Comparison of ENCODE assay signal across 9 mouse cellular contexts in genomic region chr2:79372486-79373200, GRCm38 (mm10).
DNase-seq lines count a peak whose midpoint lies in the region; ATAC-seq and TF ChIP-seq lines count a peak whose summit lies in the region.
"Had no signal": no experiment of that assay in that cellular context is flagged by ENCODE, and none has a peak within 500 bp of the region (broad histone marks: within the 10 kb centered on the region; RNA-seq: fewer than 3 reads in every experiment).

No protein-coding gene starts in this region.

- TF ChIP-seq EP300 in CH12.LX (IDR thresholded peaks at IDR 0.05; ENCODE audit: low read length), result no peak

- TF ChIP-seq POLR2A in CH12.LX (IDR thresholded peaks at IDR 0.05; ENCODE audit: low read depth, low read length), result no peak

- DNase-seq in hindbrain, embryonic 11.5 days (ENCODE audit: low spot score), result peak; percentile 55
- no peak for DNase-seq in hindbrain, embryonic 14.5 days (ENCODE audit: low spot score)
- DNase-seq in CH12.LX (ENCODE audit: extremely low read depth), result peak; percentile 82
- peak; percentile 18 for DNase-seq in forelimb bud, embryonic 11.5 days (ENCODE audit: low read depth, low spot score)
- no peak for DNase-seq in liver, embryonic 11.5 days (ENCODE audit: low spot score)
- peak; percentile 11 for DNase-seq in yolk sac, embryonic 10.5 days (ENCODE audit: low spot score)
- no peak for DNase-seq in left cerebral cortex, adult 11 months (ENCODE audit: low spot score)

- H3K27ac ChIP-seq in hindbrain, embryonic 11.5 days (ENCODE audit: low read depth, low read length), result no peak overlapping the region
- no peak overlapping the region for H3K27ac ChIP-seq in hindbrain, embryonic 14.5 days
- no peak overlapping the region for H3K27ac ChIP-seq in CH12.LX (ENCODE audit: insufficient read depth, low read depth)
- no peak overlapping the region for H3K27ac ChIP-seq in liver, embryonic 11.5 days (ENCODE audit: low read depth, low read length)
- H3K27ac ChIP-seq: limb, embryonic 15.5 days had no signal

- H3K36me3 ChIP-seq in hindbrain, embryonic 11.5 days (ENCODE audit: control insufficient read depth, insufficient read depth, low read length), result no peaks in the 10 kb centered on the region
- H3K36me3 ChIP-seq in hindbrain, embryonic 14.5 days (replicated peaks; ENCODE audit: control insufficient read depth, insufficient read depth), result no peaks in the 10 kb centered on the region
- peaks cover 11 to 15% of the 10 kb centered on the region in 2 experiments for H3K36me3 ChIP-seq in CH12.LX (replicated peaks in 1 of 2; ENCODE audit: control insufficient read depth in 1 of 2, insufficient read depth in 1 of 2, low read length in 1 of 2)
- no peaks in the 10 kb centered on the region for H3K36me3 ChIP-seq in liver, embryonic 11.5 days (ENCODE audit: control insufficient read depth, insufficient read depth, low read length)
- H3K36me3 ChIP-seq: limb, embryonic 15.5 days had no signal

- no peak overlapping the region for H3K9ac ChIP-seq in hindbrain, embryonic 11.5 days (ENCODE audit: low read depth, low read length)
- no peak overlapping the region for H3K9ac ChIP-seq in hindbrain, embryonic 14.5 days
- peak overlapping the region; percentile 100 for H3K9ac ChIP-seq in CH12.LX (ENCODE audit: insufficient read depth, low read depth)
- H3K9ac ChIP-seq in liver, embryonic 11.5 days (ENCODE audit: low read depth, low read length), result no peak overlapping the region
- H3K9ac ChIP-seq: limb, embryonic 15.5 days had no signal

- H3K4me1 ChIP-seq in hindbrain, embryonic 11.5 days (replicated peaks; ENCODE audit: control insufficient read depth, insufficient read depth, low read length), result no peaks in the 10 kb centered on the region
- 0 out of 2 replicates have a peak, but pooled peaks cover 3% of the 10 kb centered on the region for H3K4me1 ChIP-seq in hindbrain, embryonic 14.5 days (replicated peaks; ENCODE audit: control insufficient read depth, insufficient read depth, low read length)
- peaks cover 4 to 20% of the 10 kb centered on the region in 2 experiments; a peak in 3 of 4 replicates for H3K4me1 ChIP-seq in CH12.LX (ENCODE audit: control insufficient read depth in 1 of 2, insufficient read depth in 2 of 2)
- H3K4me1 ChIP-seq in liver, embryonic 11.5 days (replicated peaks; ENCODE audit: control insufficient read depth, insufficient read depth, low read length), result no peaks in the 10 kb centered on the region
- H3K4me1 ChIP-seq: limb, embryonic 15.5 days had no signal

- no peaks in the 10 kb centered on the region for H3K9me3 ChIP-seq in hindbrain, embryonic 11.5 days (ENCODE audit: control insufficient read depth, low read length)
- no peaks in the 10 kb centered on the region for H3K9me3 ChIP-seq in hindbrain, embryonic 14.5 days (ENCODE audit: control insufficient read depth, low read length)
- H3K9me3 ChIP-seq in CH12.LX (replicated peaks; ENCODE audit: low read length), result no peaks in the 10 kb centered on the region
- H3K9me3 ChIP-seq in liver, embryonic 11.5 days (ENCODE audit: control insufficient read depth, low read length), result no peaks in the 10 kb centered on the region
- H3K9me3 ChIP-seq: limb, embryonic 15.5 days had no signal

- no peaks in the 10 kb centered on the region for H3K27me3 ChIP-seq in hindbrain, embryonic 11.5 days (ENCODE audit: control insufficient read depth, insufficient read depth, low read length)
- H3K27me3 ChIP-seq in hindbrain, embryonic 14.5 days (ENCODE audit: control insufficient read depth, insufficient read depth, low read length), result no peaks in the 10 kb centered on the region
- H3K27me3 ChIP-seq in CH12.LX (replicated peaks), result no peaks in the 10 kb centered on the region
- no peaks in the 10 kb centered on the region for H3K27me3 ChIP-seq in liver, embryonic 11.5 days (replicated peaks; ENCODE audit: control insufficient read depth, insufficient read depth, low read length)
- H3K27me3 ChIP-seq: limb, embryonic 15.5 days had no signal

- peaks cover 5% of the 10 kb centered on the region for H3K79me2 ChIP-seq in CH12.LX (replicated peaks; ENCODE audit: control insufficient read depth, extremely low read depth, insufficient read depth, poor library complexity, severe bottlenecking)

- H3K4me3 ChIP-seq in hindbrain, embryonic 11.5 days (ENCODE audit: low read depth, low read length), result no peak overlapping the region
- H3K4me3 ChIP-seq in hindbrain, embryonic 14.5 days (replicated peaks; ENCODE audit: low read length), result no peak overlapping the region
- H3K4me3 ChIP-seq in CH12.LX (replicated peaks in 1 of 3; ENCODE audit: low read depth in 2 of 3, low read length in 2 of 3, poor library complexity in 1 of 3), result peak overlapping the region in 1 of 3 experiments; percentile 4
- H3K4me3 ChIP-seq in liver, embryonic 11.5 days (ENCODE audit: low read depth, low read length), result no peak overlapping the region
- H3K4me3 ChIP-seq: limb, embryonic 15.5 days had no signal

- ATAC-seq in hindbrain, embryonic 11.5 days (ENCODE audit: low FRiP score), result peak; percentile 69
- no peak for ATAC-seq in hindbrain, embryonic 14.5 days (ENCODE audit: low FRiP score)
- peak; percentile 84 for ATAC-seq in cerebellum, adult (ENCODE audit: insufficient number of reproducible peaks, low FRiP score, low TSS enrichment)
- ATAC-seq in liver, embryonic 11.5 days (replicated peaks; ENCODE audit: low FRiP score), result peak; percentile 54; the same call in 1 of the 2 replicates

- WGBS in hindbrain, embryonic 11.5 days, result 42% methylated on average over 6 of the region's 6 CpGs
- WGBS in hindbrain, embryonic 14.5 days, result 44% methylated on average over 6 of the region's 6 CpGs
- 47% methylated on average over 6 of the region's 6 CpGs for WGBS in liver, embryonic 11.5 days

- dilution Hi-C loops in CH12.LX (cut with MboI; ENCODE audit: extremely low pct_ligation_motif_present, extremely low pct_unique_long_range_greater_than_20kb, low sequenced_read_pairs), result no loop called here

- peak; percentile 38 to 87; a peak in 3 of 4 replicates for TF ChIP-seq CTCF in CH12.LX (conservative IDR thresholded peaks at IDR 0.05 in 1 of 2, IDR thresholded peaks at IDR 0.05 in 1 of 2; ENCODE audit: low read depth in 2 of 2, low read length in 2 of 2)

- H3K4me2 ChIP-seq in hindbrain, embryonic 11.5 days (replicated peaks; ENCODE audit: low read depth, low read length), result no peak overlapping the region
- H3K4me2 ChIP-seq in hindbrain, embryonic 14.5 days (replicated peaks), result no peak overlapping the region
- peak overlapping the region; percentile 99 for H3K4me2 ChIP-seq in CH12.LX (ENCODE audit: insufficient read depth, low read depth, poor library complexity, severe bottlenecking)
- H3K4me2 ChIP-seq in liver, embryonic 11.5 days, result no peak overlapping the region
- H3K4me2 ChIP-seq: limb, embryonic 15.5 days had no signal

- in situ Hi-C loops in CH12.LX (cut with MboI; ENCODE audit: low pct_ligation_motif_present, low pct_unique_long_range_greater_than_20kb, low sequenced_read_pairs), result loop anchor here (5.0 to 25.0 kb wide), 4 partner anchors 125 to 410 kb away; partner anchors contain the start of gene Itprid2

- TF ChIP-seq RAD21 in CH12.LX (IDR thresholded peaks at IDR 0.05; ENCODE audit: low read depth, low read length), result peak; percentile 83

TF ChIP-seq in CH12.LX, 34 proteins besides CTCF, POLR2A, EP300 and RAD21:
- TF ChIP-seq ETS1 (conservative IDR thresholded peaks at IDR 0.05; ENCODE audit: low read depth, low read length) (no peak), JUND (conservative IDR thresholded peaks at IDR 0.05; ENCODE audit: low read depth, low read length) (0 out of 2 replicates have a peak, but pooled peaks have one; percentile 9), IRF4 (IDR thresholded peaks at IDR 0.05; ENCODE audit: low read depth, low read length) (peak; percentile 79), CHD2 (IDR thresholded peaks at IDR 0.05; ENCODE audit: low read length) (no peak), BHLHE40 (IDR thresholded peaks at IDR 0.05; ENCODE audit: low read depth, low read length) (0 out of 2 replicates have a peak, but pooled peaks have one; percentile 31), SMC3 (IDR thresholded peaks at IDR 0.05; ENCODE audit: low read depth, low read length) (peak; percentile 87), MEF2A (IDR thresholded peaks at IDR 0.05; ENCODE audit: borderline replicate concordance, low read depth, low read length) (peak; percentile 44; the same call in 1 of the 2 replicates)

Comparison
In these comparisons a context has a peak if more than half of its experiments do, and no peak if none do; other contexts are left out.
1. DNase-seq: peak in hindbrain, embryonic 11.5 days (single experiment), CH12.LX (single experiment), forelimb bud, embryonic 11.5 days (single experiment) and yolk sac, embryonic 10.5 days (single experiment); none in hindbrain, embryonic 14.5 days (single experiment), liver, embryonic 11.5 days (single experiment) and left cerebral cortex, adult 11 months (single experiment).